In genomic region chr7:4751971-4752820, GRCm38 (mm10) we compare ENCODE assay signal across 8 mouse cellular contexts. TPM values are rescaled to one million over a fixed set of nuclear protein-coding genes. Genes with fewer than 3 reads are reported as not detected.
A peak's percentile ranks its signal among the peaks of the same experiment; 100 is the strongest.
DNase-seq lines count a peak whose midpoint lies in the region; ATAC-seq and TF ChIP-seq lines count a peak whose summit lies in the region.

No protein-coding gene starts in this region.

- H3K9ac ChIP-seq in embryonic facial prominence, embryonic 13.5 days, result peak overlapping the region; percentile 44
- H3K9ac ChIP-seq in hindbrain, embryonic 16.5 days (ENCODE audit: low read depth, low read length), result peak overlapping the region; percentile 49
- peak overlapping the region; percentile 64 for H3K9ac ChIP-seq in liver, embryonic 11.5 days (ENCODE audit: low read depth, low read length)
- H3K9ac ChIP-seq in midbrain, postnatal 0 days (replicated peaks; ENCODE audit: low read length, poor library complexity, severe bottlenecking), result peak overlapping the region; percentile 59

- peaks cover 4% of the 10 kb centered on the region; the same call in 1 of the 2 replicates for H3K36me3 ChIP-seq in embryonic facial prominence, embryonic 13.5 days
- no peaks in the 10 kb centered on the region for H3K36me3 ChIP-seq in hindbrain, embryonic 16.5 days (ENCODE audit: control insufficient read depth, insufficient read depth, low read length)
- H3K36me3 ChIP-seq in liver, embryonic 11.5 days (ENCODE audit: control insufficient read depth, insufficient read depth, low read length), result 0 out of 2 replicates have a peak, but pooled peaks cover 3% of the 10 kb centered on the region
- no peaks in the 10 kb centered on the region for H3K36me3 ChIP-seq in midbrain, postnatal 0 days (ENCODE audit: insufficient read depth, low read length)

- peak overlapping the region; percentile 66 for H3K4me2 ChIP-seq in embryonic facial prominence, embryonic 13.5 days
- H3K4me2 ChIP-seq in hindbrain, embryonic 16.5 days (ENCODE audit: low read length), result peak overlapping the region; percentile 65
- H3K4me2 ChIP-seq in liver, embryonic 11.5 days, result peak overlapping the region; percentile 69
- peak overlapping the region; percentile 65 for H3K4me2 ChIP-seq in midbrain, postnatal 0 days (ENCODE audit: low read depth, low read length, poor library complexity, severe bottlenecking)

- peak; percentile 30 for DNase-seq in right cerebral cortex, postnatal 4 days
- no peak for DNase-seq in right cerebral cortex, postnatal 36 days (ENCODE audit: low spot score in 2 of 2)
- peak; percentile 87 for DNase-seq in liver, embryonic 11.5 days (ENCODE audit: low spot score)
- peak; percentile 39 for DNase-seq in midbrain, postnatal 0 days (ENCODE audit: low spot score)
- peak; percentile 12 for DNase-seq in thymus, postnatal 25 days
- DNase-seq in right cerebral cortex, adult 18-20 months, result no peak

- H3K4me3 ChIP-seq in embryonic facial prominence, embryonic 13.5 days, result peak overlapping the region; percentile 48
- H3K4me3 ChIP-seq in hindbrain, embryonic 16.5 days (ENCODE audit: low read length), result peak overlapping the region; percentile 43
- H3K4me3 ChIP-seq in liver, embryonic 11.5 days (ENCODE audit: low read depth, low read length), result peak overlapping the region; percentile 60
- H3K4me3 ChIP-seq in midbrain, postnatal 0 days (ENCODE audit: low read depth, low read length), result peak overlapping the region; percentile 43

- no peak for TF ChIP-seq CTCF in midbrain, postnatal 0 days (IDR thresholded peaks at IDR 0.05)

- H3K9me3 ChIP-seq in embryonic facial prominence, embryonic 13.5 days, result no peaks in the 10 kb centered on the region
- no peaks in the 10 kb centered on the region for H3K9me3 ChIP-seq in hindbrain, embryonic 16.5 days (ENCODE audit: control insufficient read depth, low read length)
- H3K9me3 ChIP-seq in liver, embryonic 11.5 days (ENCODE audit: control insufficient read depth, low read length), result no peaks in the 10 kb centered on the region
- H3K9me3 ChIP-seq in midbrain, postnatal 0 days (ENCODE audit: low read length), result no peaks in the 10 kb centered on the region

- H3K27ac ChIP-seq in embryonic facial prominence, embryonic 13.5 days, result peak overlapping the region; percentile 87
- no peak overlapping the region for H3K27ac ChIP-seq in hindbrain, embryonic 16.5 days (ENCODE audit: low read depth, low read length)
- peak overlapping the region; percentile 72 for H3K27ac ChIP-seq in liver, embryonic 11.5 days (ENCODE audit: low read depth, low read length)
- H3K27ac ChIP-seq in midbrain, postnatal 0 days (ENCODE audit: low read depth, low read length), result peak overlapping the region; percentile 43

- H3K27me3 ChIP-seq in embryonic facial prominence, embryonic 13.5 days, result no peaks in the 10 kb centered on the region
- H3K27me3 ChIP-seq in hindbrain, embryonic 16.5 days (replicated peaks; ENCODE audit: control insufficient read depth, insufficient read depth, low read length), result no peaks in the 10 kb centered on the region
- H3K27me3 ChIP-seq in liver, embryonic 11.5 days (replicated peaks; ENCODE audit: control insufficient read depth, insufficient read depth, low read length), result no peaks in the 10 kb centered on the region
- no peaks in the 10 kb centered on the region for H3K27me3 ChIP-seq in midbrain, postnatal 0 days (ENCODE audit: insufficient read depth, low read length)

- WGBS in embryonic facial prominence, embryonic 13.5 days, result 1% methylated on average over 30 of the region's 30 CpGs
- WGBS in hindbrain, embryonic 16.5 days, result 3% methylated on average over 30 of the region's 30 CpGs
- 2% methylated on average over 30 of the region's 30 CpGs for WGBS in liver, embryonic 11.5 days
- 1% methylated on average over 30 of the region's 30 CpGs for WGBS in midbrain, postnatal 0 days

- peak; percentile 79 for ATAC-seq in embryonic facial prominence, embryonic 13.5 days (ENCODE audit: insufficient number of reproducible peaks, insufficient read depth, low FRiP score, low TSS enrichment, low read depth)
- peak; percentile 67 for ATAC-seq in hindbrain, embryonic 16.5 days
- peak; percentile 81 for ATAC-seq in liver, embryonic 11.5 days (replicated peaks; ENCODE audit: low FRiP score)
- peak; percentile 76 for ATAC-seq in midbrain, postnatal 0 days (ENCODE audit: low FRiP score)

- peaks cover 16% of the 10 kb centered on the region for H3K4me1 ChIP-seq in embryonic facial prominence, embryonic 13.5 days
- H3K4me1 ChIP-seq in hindbrain, embryonic 16.5 days (ENCODE audit: control insufficient read depth, insufficient read depth, low read depth, low read length), result peaks cover 12% of the 10 kb centered on the region
- H3K4me1 ChIP-seq in liver, embryonic 11.5 days (replicated peaks; ENCODE audit: control insufficient read depth, insufficient read depth, low read length), result peaks cover 29% of the 10 kb centered on the region
- H3K4me1 ChIP-seq in midbrain, postnatal 0 days (ENCODE audit: insufficient read depth, low read length), result no peaks in the 10 kb centered on the region

RNA-seq across cellular contexts. Expression of gene Cox6b2, which starts 0.7 kb away (rescaled TPM):
- polyA plus RNA-seq in embryonic facial prominence, embryonic 13.5 days (2015; fragmentation: Nextera tagmentation; extraction: Ambion mirVana), result 53.3 and 75.6 TPM in 2 replicates
- polyA plus RNA-seq in hindbrain, embryonic 16.5 days (2015; fragmentation: Nextera tagmentation; extraction: Ambion mirVana), result 23.1 and 29.7 TPM in 2 replicates
- polyA plus RNA-seq in liver, embryonic 11.5 days (2014; fragmentation: Nextera tagmentation; extraction: Ambion mirVana), result 111 and 116 TPM in 2 replicates
- total RNA-seq in midbrain, postnatal 0 days (2014; rRNA removed), result 6.8 and 12.1 TPM in 2 replicates
- 33.6 and 43.9 TPM in 2 replicates for polyA plus RNA-seq in midbrain, postnatal 0 days (2015; fragmentation: Nextera tagmentation; extraction: Ambion mirVana)

RNA-seq across cellular contexts. Expression of gene Kmt5c, which starts 12.3 kb away (rescaled TPM):
- 62.0 and 64.3 TPM in 2 replicates for polyA plus RNA-seq in embryonic facial prominence, embryonic 13.5 days (2015; fragmentation: Nextera tagmentation; extraction: Ambion mirVana)
- polyA plus RNA-seq in hindbrain, embryonic 16.5 days (2015; fragmentation: Nextera tagmentation; extraction: Ambion mirVana), result 47.4 and 57.4 TPM in 2 replicates
- polyA plus RNA-seq in liver, embryonic 11.5 days (2014; fragmentation: Nextera tagmentation; extraction: Ambion mirVana), result 88.8 and 97.1 TPM in 2 replicates
- 38.9 and 48.8 TPM in 2 replicates for total RNA-seq in midbrain, postnatal 0 days (2014; rRNA removed)
- polyA plus RNA-seq in midbrain, postnatal 0 days (2015; fragmentation: Nextera tagmentation; extraction: Ambion mirVana), result 33.1 and 35.7 TPM in 2 replicates

RNA-seq across cellular contexts. Expression of gene Fam71e2, which starts 18.9 kb away (rescaled TPM):
- not detected in 2 replicates for polyA plus RNA-seq in embryonic facial prominence, embryonic 13.5 days (2015; fragmentation: Nextera tagmentation; extraction: Ambion mirVana)
- not detected in 2 replicates for polyA plus RNA-seq in hindbrain, embryonic 16.5 days (2015; fragmentation: Nextera tagmentation; extraction: Ambion mirVana)
- polyA plus RNA-seq in liver, embryonic 11.5 days (2014; fragmentation: Nextera tagmentation; extraction: Ambion mirVana), result not detected in 2 replicates
- total RNA-seq in midbrain, postnatal 0 days (2014; rRNA removed), result not detected in 2 replicates
- polyA plus RNA-seq in midbrain, postnatal 0 days (2015; fragmentation: Nextera tagmentation; extraction: Ambion mirVana), result not detected in 2 replicates

RNA-seq across cellular contexts. Expression of gene Tmem150b, which starts 27.1 kb away (rescaled TPM):
- polyA plus RNA-seq in embryonic facial prominence, embryonic 13.5 days (2015; fragmentation: Nextera tagmentation; extraction: Ambion mirVana), result 0.24 and 0.45 TPM in 2 replicates
- 0.12 and 0.18 TPM in 2 replicates for polyA plus RNA-seq in hindbrain, embryonic 16.5 days (2015; fragmentation: Nextera tagmentation; extraction: Ambion mirVana)
- 0.16 TPM in 1 of 2 replicates, not detected in the other for polyA plus RNA-seq in liver, embryonic 11.5 days (2014; fragmentation: Nextera tagmentation; extraction: Ambion mirVana)
- not detected in 2 replicates for total RNA-seq in midbrain, postnatal 0 days (2014; rRNA removed)
- 0.23 TPM in 1 of 2 replicates, not detected in the other for polyA plus RNA-seq in midbrain, postnatal 0 days (2015; fragmentation: Nextera tagmentation; extraction: Ambion mirVana)

RNA-seq across cellular contexts. Expression of gene Il11, which starts 30.5 kb away (rescaled TPM):
- polyA plus RNA-seq in embryonic facial prominence, embryonic 13.5 days (2015; fragmentation: Nextera tagmentation; extraction: Ambion mirVana), result not detected in 2 replicates
- 0.95 and 1.3 TPM in 2 replicates for polyA plus RNA-seq in hindbrain, embryonic 16.5 days (2015; fragmentation: Nextera tagmentation; extraction: Ambion mirVana)
- 0.12 TPM in 1 of 2 replicates, not detected in the other for polyA plus RNA-seq in liver, embryonic 11.5 days (2014; fragmentation: Nextera tagmentation; extraction: Ambion mirVana)
- total RNA-seq in midbrain, postnatal 0 days (2014; rRNA removed), result 1.4 and 2.0 TPM in 2 replicates
- polyA plus RNA-seq in midbrain, postnatal 0 days (2015; fragmentation: Nextera tagmentation; extraction: Ambion mirVana), result 1.7 and 2.5 TPM in 2 replicates

Comparison
In these comparisons a context has a peak if more than half of its experiments do, and no peak if none do; other contexts are left out.
1. DNase-seq: peak in right cerebral cortex, postnatal 4 days (single experiment), liver, embryonic 11.5 days (single experiment), midbrain, postnatal 0 days (single experiment) and thymus, postnatal 25 days (single experiment); none in right cerebral cortex, postnatal 36 days (0 of 2) and right cerebral cortex, adult 18-20 months (single experiment).
2. Peak in every context shown above with its lines, with median percentiles within 50 percentile points of each other: ATAC-seq, H3K4me2 ChIP-seq, H3K4me3 ChIP-seq and H3K9ac ChIP-seq.